Mouse (Mus musculus) midbrain, embryonic 16.5 days (tissue): Measurements from ENCODE around the gene Tbkbp1. TPM values are rescaled to one million over a fixed set of nuclear protein-coding genes. Genes with fewer than 3 reads are reported as not detected.
A peak's percentile ranks its signal among the peaks of the same experiment; 100 is the strongest.

Experiments
- ATAC-seq: fragments of 200-750 bp; cut with Nextera tagmentation; 2 replicates; pipeline ENCODE4 v1.8.0; 2017; ENCODE audit warnings: moderate TSS enrichment
- H3K27ac ChIP-seq: fragments of 300-500 bp; sonication (generic); 2 replicates; pipeline ENCODE4 v1.5.1; 2014; ENCODE audit warnings: mild to moderate bottlenecking, low read length, mixed read lengths
- H3K27me3 ChIP-seq: fragments of 300-500 bp; sonication (generic); 2 replicates; pipeline ENCODE4 v1.6.1; 2014; ENCODE audit warnings: low read depth, low read length, mixed read lengths; ENCODE audit not compliant: control insufficient read depth, insufficient read depth
- H3K36me3 ChIP-seq: fragments of 300-500 bp; sonication (generic); 2 replicates; pipeline ENCODE4 v1.6.1; 2014; ENCODE audit warnings: mild to moderate bottlenecking, low read length, moderate library complexity, mixed read lengths; ENCODE audit not compliant: control insufficient read depth, insufficient read depth
- H3K4me1 ChIP-seq: fragments of 300-500 bp; sonication (generic); 2 replicates; pipeline ENCODE4 v1.6.1; 2014; ENCODE audit warnings: mild to moderate bottlenecking, low read length, mixed read lengths; ENCODE audit not compliant: control insufficient read depth, insufficient read depth
- H3K4me2 ChIP-seq: fragments of 300-500 bp; sonication (generic); 2 replicates; pipeline ENCODE4 v1.6.1; 2014; ENCODE audit warnings: mild to moderate bottlenecking, low read length, mixed read lengths
- H3K4me3 ChIP-seq: fragments of 300-500 bp; sonication (generic); 2 replicates; pipeline ENCODE4 v1.5.1; 2014; ENCODE audit warnings: low read depth, mild to moderate bottlenecking, low read length, moderate library complexity, mixed read lengths
- H3K9ac ChIP-seq: fragments of 300-500 bp; sonication (generic); 2 replicates; pipeline ENCODE4 v1.6.1; 2014; ENCODE audit warnings: low read depth, low read length, mixed read lengths
- H3K9me3 ChIP-seq: fragments of 300-500 bp; sonication (generic); replicated peaks from 2 replicates; pipeline ENCODE4 v1.6.1; 2014; ENCODE audit warnings: mild to moderate bottlenecking, low read length, mixed read lengths; ENCODE audit not compliant: control insufficient read depth, poor library complexity, severe bottlenecking
- WGBS: fragments of 180-500 bp; shearing (Covaris S2); extraction: QIAGEN DNeasy Blood & Tissue Kit; methylation state at CpG from one replicate; pipeline ENCODE4 v1.1.7; 2014; 5-methylcytosine and 5-hydroxymethylcytosine counted together
- polyA plus RNA-seq: library from polyadenylated mRNA; unstranded; fragments of >200 nt; fragmentation: Nextera tagmentation; extraction: Ambion mirVana; gene quantifications from 2 replicates; pipeline ENCODE4 v1.2.1, GENCODE M21; 2015

Tbkbp1 gene
- polyA plus RNA-seq, 1 experiment from 2014 or later = 8.2 TPM

DNA sequence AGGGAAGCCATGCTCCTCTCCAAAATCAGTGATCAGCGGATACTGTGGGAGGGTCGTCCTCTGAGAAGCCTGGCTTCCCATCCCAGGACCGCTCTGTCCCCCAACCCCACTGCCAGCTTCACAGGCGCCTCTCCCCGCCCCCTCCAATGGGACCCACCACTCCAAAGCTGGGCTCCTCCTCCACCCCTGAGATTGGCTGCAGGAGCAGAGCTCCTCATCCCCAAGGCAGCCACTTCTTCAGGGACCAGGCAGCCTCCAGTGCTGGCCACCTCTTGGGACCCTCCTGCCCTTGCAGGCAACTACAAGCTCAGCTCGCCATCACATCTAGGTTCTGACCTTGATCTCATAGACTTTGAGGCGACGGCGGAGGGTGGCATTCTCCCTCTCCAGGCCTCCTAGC is 2.3 kb downstream of the Tbkbp1 start:
- peaks cover 2% of the 10 kb centered on the region; the same call in 1 of the 2 replicates for H3K36me3 ChIP-seq
- no peaks in the 10 kb centered on the region for H3K9me3 ChIP-seq
- no peaks in the 10 kb centered on the region for H3K27me3 ChIP-seq
- 30% methylated on average over 9 of the region's 9 CpGs for WGBS
- H3K4me2 ChIP-seq = peak overlapping the region; percentile 70; the same call in 1 of the 2 replicates
- no peak overlapping the region for H3K9ac ChIP-seq
- H3K4me1 ChIP-seq = peaks cover 22% of the 10 kb centered on the region
- ATAC-seq = no peak
- no peak overlapping the region for H3K27ac ChIP-seq
- H3K4me3 ChIP-seq = no peak overlapping the region

DNA sequence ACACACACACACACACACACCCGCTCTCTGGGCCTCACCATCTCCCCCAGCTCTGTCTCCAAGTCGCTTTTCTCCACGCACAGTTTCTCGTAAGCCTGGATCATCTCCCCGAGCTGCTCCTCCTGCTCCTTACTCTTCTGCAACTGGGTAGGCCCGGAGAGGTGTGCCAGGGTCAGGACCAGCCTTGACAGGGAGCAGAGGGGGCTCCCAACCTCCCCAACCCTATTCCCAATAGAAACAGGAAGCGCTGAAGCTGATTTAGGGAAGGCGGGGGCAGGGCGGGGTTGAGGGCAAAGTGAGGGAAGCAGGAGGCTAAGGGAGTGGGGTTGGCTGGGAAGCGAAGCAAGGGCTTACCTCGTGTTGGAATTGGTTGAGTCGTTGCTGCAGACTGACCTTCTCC is 2.7 kb downstream of the Tbkbp1 start:
- no peaks in the 10 kb centered on the region for H3K9me3 ChIP-seq
- WGBS = 37% methylated on average over 12 of the region's 12 CpGs
- no peak overlapping the region for H3K27ac ChIP-seq
- no peak for ATAC-seq
- peak overlapping the region; percentile 2; the same call in 1 of the 2 replicates for H3K4me2 ChIP-seq
- H3K9ac ChIP-seq = no peak overlapping the region
- no peak overlapping the region for H3K4me3 ChIP-seq
- H3K36me3 ChIP-seq = peaks cover 2% of the 10 kb centered on the region; the same call in 1 of the 2 replicates
- no peaks in the 10 kb centered on the region for H3K27me3 ChIP-seq
- H3K4me1 ChIP-seq = peaks cover 22% of the 10 kb centered on the region

DNA sequence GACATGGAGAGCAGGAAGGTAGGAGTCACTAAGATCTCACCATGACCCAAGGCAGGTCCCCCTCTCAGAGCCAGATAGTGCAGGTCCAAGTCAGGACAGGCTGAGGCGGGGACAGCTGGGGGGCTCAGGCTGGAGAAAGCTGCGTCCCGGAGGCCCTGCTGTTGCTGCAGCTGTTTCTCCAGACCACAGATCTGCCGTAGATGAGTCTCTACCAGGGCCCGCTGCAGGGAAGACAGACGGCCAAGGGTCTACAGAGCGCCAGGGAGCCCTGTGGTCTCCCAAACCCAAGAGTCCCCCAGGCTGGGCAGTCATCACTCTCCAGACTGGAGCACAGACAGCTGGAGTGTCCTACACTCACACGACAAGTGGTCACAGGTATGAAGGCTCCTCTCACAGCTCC is 4.0 kb downstream of the Tbkbp1 start:
- 81% methylated on average over 8 of the region's 8 CpGs for WGBS
- Histone ChIP-seq H3K36me3 (peaks cover 2% of the 10 kb centered on the region; the same call in 1 of the 2 replicates), H3K9ac (no peak overlapping the region), H3K27me3 (no peaks in the 10 kb centered on the region), H3K4me2 (no peak overlapping the region), H3K4me1 (peaks cover 15% of the 10 kb centered on the region), H3K27ac (no peak overlapping the region), H3K9me3 (no peaks in the 10 kb centered on the region), H3K4me3 (no peak overlapping the region)
- no peak for ATAC-seq

DNA sequence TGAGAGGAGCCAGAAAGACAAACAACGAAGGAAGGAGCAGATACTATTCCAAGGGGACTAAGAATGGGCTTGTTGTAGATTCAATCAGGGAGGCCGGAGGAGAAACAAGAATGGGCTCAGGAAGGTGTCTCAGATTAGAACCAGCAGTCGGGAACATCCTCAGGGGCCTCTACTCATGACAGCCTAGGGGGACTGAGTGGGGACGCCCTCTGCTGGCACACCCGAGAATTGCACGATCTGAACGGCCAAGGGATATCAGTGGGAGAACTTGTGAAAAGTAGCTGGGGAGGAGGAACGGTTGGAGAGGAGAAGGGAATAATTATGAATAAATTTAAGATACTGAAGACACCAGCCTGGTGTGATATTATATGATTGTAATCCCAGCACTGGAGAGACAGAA is 4.6 kb downstream of the Tbkbp1 start:
- Histone ChIP-seq H3K27me3 (no peaks in the 10 kb centered on the region), H3K4me3 (no peak overlapping the region), H3K36me3 (peaks cover 2% of the 10 kb centered on the region; the same call in 1 of the 2 replicates), H3K4me1 (peaks cover 10% of the 10 kb centered on the region), H3K27ac (no peak overlapping the region), H3K4me2 (no peak overlapping the region), H3K9me3 (no peaks in the 10 kb centered on the region), H3K9ac (no peak overlapping the region)
- 9% methylated on average over 8 of the region's 8 CpGs for WGBS
- ATAC-seq = no peak

DNA sequence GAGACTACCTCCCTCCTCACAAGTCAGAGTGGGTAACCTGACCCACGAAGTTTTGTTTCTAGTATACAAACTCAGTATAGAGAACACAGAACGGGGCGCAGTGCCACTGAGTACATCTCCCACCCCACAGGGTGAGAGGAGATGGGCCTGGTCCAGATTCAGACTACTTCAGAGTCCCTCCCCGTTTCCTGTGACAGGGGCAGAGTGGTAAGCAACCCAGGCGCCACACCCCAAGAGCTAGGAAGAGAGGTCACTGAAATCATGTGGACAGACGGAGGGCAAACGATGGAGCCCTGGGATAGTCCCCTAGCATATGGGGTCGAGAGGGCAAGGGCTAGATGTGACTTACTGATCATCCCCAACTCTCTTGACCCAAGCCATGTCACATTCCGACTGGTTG is 5.3 kb downstream of the Tbkbp1 start:
- H3K27me3 ChIP-seq = no peaks in the 10 kb centered on the region
- peaks cover 2% of the 10 kb centered on the region; the same call in 1 of the 2 replicates for H3K36me3 ChIP-seq
- H3K4me2 ChIP-seq = no peak overlapping the region
- no peak overlapping the region for H3K4me3 ChIP-seq
- H3K9me3 ChIP-seq = no peaks in the 10 kb centered on the region
- ATAC-seq = no peak
- H3K4me1 ChIP-seq = peaks cover 10% of the 10 kb centered on the region
- WGBS = 84% methylated on average over 9 of the region's 9 CpGs
- H3K27ac ChIP-seq = no peak overlapping the region
- no peak overlapping the region for H3K9ac ChIP-seq

DNA sequence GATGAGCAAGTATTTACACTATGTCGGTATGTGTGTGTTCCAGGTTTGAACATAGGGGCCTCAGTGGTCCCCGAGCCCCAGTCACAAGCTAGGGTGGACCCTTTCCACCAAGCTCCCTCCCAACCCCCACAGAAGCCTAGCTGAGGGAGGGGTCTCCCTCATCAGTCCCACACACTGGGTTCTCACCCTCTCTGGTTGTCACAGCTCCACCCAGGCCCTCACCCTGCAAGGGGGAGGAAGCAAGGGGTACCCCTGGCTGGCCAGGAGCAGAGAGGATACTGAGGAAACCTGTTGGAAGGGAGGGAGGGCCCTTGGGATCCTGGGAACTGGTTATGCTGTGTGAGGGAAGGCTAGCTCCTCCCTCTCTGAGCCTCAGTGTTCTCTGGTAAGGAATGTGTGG is 6.0 kb downstream of the Tbkbp1 start:
- H3K27ac ChIP-seq = no peak overlapping the region
- peaks cover 3% of the 10 kb centered on the region for H3K27me3 ChIP-seq
- no peak overlapping the region for H3K4me3 ChIP-seq
- H3K4me2 ChIP-seq = no peak overlapping the region
- H3K36me3 ChIP-seq = peaks cover 2% of the 10 kb centered on the region; the same call in 1 of the 2 replicates
- no peak overlapping the region for H3K9ac ChIP-seq
- WGBS = 95% methylated on average over 2 of the region's 2 CpGs
- H3K4me1 ChIP-seq = peaks cover 10% of the 10 kb centered on the region
- ATAC-seq = no peak
- H3K9me3 ChIP-seq = no peaks in the 10 kb centered on the region

DNA sequence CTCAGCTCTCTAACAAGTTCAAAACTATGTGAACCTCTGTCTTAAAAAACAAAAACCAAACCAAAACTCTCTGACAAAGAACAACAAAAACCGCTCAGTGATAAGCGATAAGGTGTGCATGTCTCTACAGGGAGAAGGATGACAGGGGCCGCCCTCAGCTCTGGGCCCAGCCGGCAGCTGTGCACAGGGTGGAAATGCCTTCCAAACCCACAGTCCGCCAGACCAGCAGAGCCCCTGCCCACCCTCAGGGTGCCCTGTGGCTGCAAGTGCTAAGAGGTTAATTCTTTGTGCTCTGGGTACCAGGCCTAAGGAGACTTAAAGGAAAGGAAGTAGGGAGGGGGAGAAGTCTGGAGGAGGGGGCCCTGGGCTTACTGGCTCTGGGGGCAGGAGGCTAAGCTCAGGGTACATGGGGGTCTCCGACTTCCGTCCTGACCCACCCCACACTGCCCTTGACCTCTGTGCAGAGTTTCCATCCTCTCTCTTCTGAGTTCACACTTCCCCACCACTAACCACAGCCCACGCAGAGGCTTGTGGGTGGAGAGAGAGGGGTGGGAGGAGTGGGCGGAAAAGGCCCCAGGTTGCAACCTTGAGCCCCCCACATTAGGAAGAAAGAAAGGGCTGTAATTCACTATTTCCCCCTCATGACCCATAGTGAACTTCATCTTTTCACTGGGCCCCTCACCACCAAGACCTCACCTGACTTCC is 7.9 kb downstream of the Tbkbp1 start:
- no peak for ATAC-seq
- Histone ChIP-seq H3K4me3 (no peak overlapping the region), H3K27ac (no peak overlapping the region), H3K27me3 (peaks cover 5% of the 10 kb centered on the region), H3K36me3 (peaks cover 2% of the 10 kb centered on the region; the same call in 1 of the 2 replicates), H3K9me3 (no peaks in the 10 kb centered on the region), H3K4me2 (no peak overlapping the region), H3K9ac (no peak overlapping the region), H3K4me1 (peaks cover 14% of the 10 kb centered on the region)
- WGBS = 88% methylated on average over 8 of the region's 9 CpGs

DNA sequence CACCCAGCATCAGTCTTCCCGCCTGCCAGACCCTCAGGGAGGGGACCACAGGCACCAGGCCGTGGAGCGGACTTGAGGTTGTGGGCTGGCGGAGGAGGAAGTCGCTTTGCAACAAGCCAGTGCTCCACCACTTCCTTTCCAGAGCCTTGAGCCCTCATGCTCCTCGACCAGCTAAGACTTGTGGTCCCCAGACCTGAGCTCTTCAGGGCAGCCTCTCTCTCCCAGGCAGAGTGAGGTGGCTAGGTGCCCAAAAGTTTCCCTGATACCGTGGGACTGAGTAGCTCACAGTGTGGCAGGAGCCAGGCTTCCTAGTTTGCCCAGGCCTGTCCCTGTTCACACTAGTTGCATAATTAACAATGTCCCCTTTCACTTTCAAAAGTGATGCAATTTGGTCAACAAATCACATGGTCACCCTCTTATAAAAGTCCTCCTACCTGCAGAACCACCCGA is 9.1 kb downstream of the Tbkbp1 start:
- H3K27ac ChIP-seq = no peak overlapping the region
- H3K27me3 ChIP-seq = peaks cover 5% of the 10 kb centered on the region
- H3K4me2 ChIP-seq = no peak overlapping the region
- H3K4me3 ChIP-seq = no peak overlapping the region
- 81% methylated on average over 8 of the region's 8 CpGs for WGBS
- H3K36me3 ChIP-seq = no peaks in the 10 kb centered on the region; the same call in 1 of the 2 replicates
- ATAC-seq = no peak
- peaks cover 21% of the 10 kb centered on the region for H3K4me1 ChIP-seq
- H3K9ac ChIP-seq = no peak overlapping the region
- H3K9me3 ChIP-seq = no peaks in the 10 kb centered on the region

DNA sequence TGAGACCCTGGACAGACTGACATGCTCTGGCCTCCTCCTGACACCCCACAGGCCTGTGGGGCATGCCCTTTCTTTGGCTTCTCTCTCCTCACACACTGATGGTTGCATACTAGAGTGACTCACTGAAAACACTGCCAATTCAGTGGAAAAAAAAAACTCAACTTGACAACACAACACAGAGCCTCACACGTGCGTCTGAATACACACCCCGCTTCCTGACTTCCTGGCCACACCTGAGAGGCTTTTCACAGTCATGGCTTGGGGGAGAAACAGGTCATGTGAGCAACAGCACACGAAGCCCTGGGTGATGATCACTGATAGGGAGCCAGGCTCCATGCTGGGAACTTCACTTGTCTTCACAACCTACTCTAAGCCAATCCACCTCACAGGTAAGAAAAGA is 10.5 kb downstream of the Tbkbp1 start:
- 79% methylated on average over 4 of the region's 4 CpGs for WGBS
- H3K27me3 ChIP-seq = peaks cover 5% of the 10 kb centered on the region

More for the DNA sequence above, 10.5 kb downstream of the Tbkbp1 start:
- H3K4me2 ChIP-seq = no peak overlapping the region
- peaks cover 21% of the 10 kb centered on the region for H3K4me1 ChIP-seq
- no peak overlapping the region for H3K9ac ChIP-seq
- H3K4me3 ChIP-seq = no peak overlapping the region
- no peak overlapping the region for H3K27ac ChIP-seq
- peaks cover 4% of the 10 kb centered on the region; the same call in 1 of the 2 replicates for H3K36me3 ChIP-seq
- no peaks in the 10 kb centered on the region for H3K9me3 ChIP-seq
- no peak for ATAC-seq
